Mouse (Mus musculus) bone marrow macrophage, adult 2 months (primary cell): ENCODE data around the gene Vsig8.
A peak's percentile ranks its signal among the peaks of the same experiment; 100 is the strongest.

Experiments used
- CTCF ChIP-seq: IDR thresholded peaks from 2 replicates; pipeline ENCODE4 v1.5.1; 2012; ENCODE audit warnings: low read depth, mild to moderate bottlenecking, low read length, moderate library complexity
- POLR2A ChIP-seq: IDR thresholded peaks from 2 replicates; pipeline ENCODE4 v1.6.1; 2012; ENCODE audit warnings: mild to moderate bottlenecking, low read depth, low read length, borderline replicate concordance

- TF ChIP-seq POLR2A (no peak), CTCF (peak; percentile 16; the same call in 1 of the 2 replicates)
Observed at GRCm38 (mm10) chr1:172612745-172613144, 57.0 kb downstream of the Vsig8 start.
